In the genomic region with DNA sequence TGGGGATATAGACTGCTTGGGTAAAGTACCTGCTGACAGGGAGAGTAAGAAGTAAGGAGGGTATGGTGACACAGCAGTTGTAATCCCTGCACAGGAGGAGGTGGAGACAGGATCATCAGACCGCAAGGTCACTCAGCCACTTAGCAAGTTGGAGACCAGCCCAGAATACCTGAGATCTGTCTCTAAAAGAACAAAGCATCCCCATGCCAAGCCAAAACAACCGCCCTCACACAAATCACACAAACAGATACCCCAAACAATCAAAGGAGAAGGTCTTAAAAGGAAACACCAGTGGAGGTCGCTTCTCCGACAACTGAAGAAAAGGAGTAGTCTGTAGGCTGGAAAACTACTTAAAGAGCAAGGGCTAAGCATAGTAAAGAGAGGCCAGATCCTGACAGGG, we compare ENCODE assay signal across 26 mouse cellular contexts.
DNase-seq lines count a peak whose midpoint lies in the region; ATAC-seq lines count a peak whose summit lies in the region.
"Had no signal": no experiment of that assay in that cellular context is flagged by ENCODE, and none has a peak within 500 bp of the region (broad histone marks: within the 10 kb centered on the region; RNA-seq: fewer than 3 reads in every experiment).

No protein-coding gene starts in this region.

- no peak overlapping the region for H3K4me2 ChIP-seq in heart, embryonic 14.5 days (ENCODE audit: low read length)
- H3K4me2 ChIP-seq: embryonic facial prominence, embryonic 13.5 days; embryonic facial prominence, embryonic 15.5 days; forebrain, embryonic 12.5 days had no signal

- no peaks in the 10 kb centered on the region for H3K36me3 ChIP-seq in heart, embryonic 14.5 days (ENCODE audit: control insufficient read depth, insufficient read depth, low read length)
- H3K36me3 ChIP-seq: embryonic facial prominence, embryonic 13.5 days; embryonic facial prominence, embryonic 15.5 days; forebrain, embryonic 10.5 days; forebrain, embryonic 12.5 days; G1E had no signal

- ATAC-seq in heart, embryonic 14.5 days (ENCODE audit: insufficient number of reproducible peaks, insufficient read depth, low FRiP score, low read depth) = peak; percentile 51; the same call in 1 of the 2 replicates
- ATAC-seq: activated CD4-positive, CD25-positive, alpha-beta regulatory T cell, adult 4 months; forebrain, embryonic 14.5 days; forebrain, embryonic 16.5 days; Patski had no signal

- peaks cover 2 to 5% of the 10 kb centered on the region in 2 experiments; a peak in 2 of 4 replicates for H3K4me1 ChIP-seq in heart, embryonic 14.5 days (ENCODE audit: control insufficient read depth in 2 of 2, insufficient read depth in 2 of 2, low read length in 2 of 2)
- H3K4me1 ChIP-seq: embryonic facial prominence, embryonic 13.5 days had no signal

- H3K27me3 ChIP-seq in heart, embryonic 14.5 days (ENCODE audit: control insufficient read depth, insufficient read depth, low read length) = peaks cover 14% of the 10 kb centered on the region
- H3K27me3 ChIP-seq: embryonic facial prominence, embryonic 15.5 days; forebrain, embryonic 12.5 days; Patski had no signal

- no peak overlapping the region for H3K4me3 ChIP-seq in heart, embryonic 14.5 days (ENCODE audit: control insufficient read depth in 1 of 2, insufficient read depth in 1 of 2, low read depth in 1 of 2, low read length in 2 of 2)
- H3K4me3 ChIP-seq: embryonic facial prominence, embryonic 13.5 days; embryonic facial prominence, embryonic 15.5 days; erythroblast, embryonic 14.5 days; forebrain, embryonic 10.5 days; forebrain, embryonic 12.5 days had no signal

- H3K27ac ChIP-seq in heart, embryonic 14.5 days (replicated peaks in 1 of 2; ENCODE audit: control insufficient read depth in 1 of 2, insufficient read depth in 1 of 2, low read depth in 2 of 2, low read length in 2 of 2) = no peak overlapping the region
- H3K27ac ChIP-seq: embryonic facial prominence, embryonic 13.5 days; embryonic facial prominence, embryonic 15.5 days; forebrain, embryonic 10.5 days; forebrain, embryonic 12.5 days had no signal

- no peak for DNase-seq in heart, postnatal 36 days
- DNase-seq in ovary, adult 18-20 months (ENCODE audit: low spot score) = peak; percentile 43
- DNase-seq in ovary, postnatal 14 days (ENCODE audit: low spot score) = no peak
- DNase-seq in R1 (ENCODE audit: low read depth, low spot score) = peak; percentile 81
- DNase-seq in testis, postnatal 14 days (ENCODE audit: low spot score) = no peak
- no peak for DNase-seq in cerebellum, postnatal 4 days (ENCODE audit: low spot score in 2 of 2)
- DNase-seq: adrenal gland, adult 8-10 months; adrenal gland, postnatal 14 days; adrenal gland, postnatal 36 days; cerebellum, adult 11-12 months; cerebellum, adult 2 months; cerebellum, adult 9-10 months; cerebellum, postnatal 10 days; cerebellum, postnatal 25 days; embryo, embryonic 11 days had no signal

- H3K9me3 ChIP-seq in heart, embryonic 14.5 days (ENCODE audit: control insufficient read depth, low read length) = no peaks in the 10 kb centered on the region
- H3K9me3 ChIP-seq: embryonic facial prominence, embryonic 13.5 days; embryonic facial prominence, embryonic 15.5 days; forebrain, embryonic 10.5 days; forebrain, embryonic 12.5 days; G1E had no signal

- intact Hi-C loops in heart, postnatal 36 days (cut with DNase I) = loop anchor here (10.0 kb wide), 1 partner anchor 762 kb away; no protein-coding TSS in a partner anchor

- 21% methylated on average over 4 of the region's 4 CpGs for WGBS in heart, embryonic 14.5 days

- H3K9ac ChIP-seq in heart, embryonic 14.5 days (ENCODE audit: low read length) = no peak overlapping the region
- H3K9ac ChIP-seq: embryonic facial prominence, embryonic 13.5 days; embryonic facial prominence, embryonic 15.5 days; forebrain, embryonic 12.5 days had no signal

Comparison
In these comparisons a context has a peak if more than half of its experiments do, and no peak if none do; other contexts are left out.
1. DNase-seq: peak in ovary, adult 18-20 months (single experiment) and R1 (single experiment); none in heart, postnatal 36 days (0 of 2), ovary, postnatal 14 days (single experiment), testis, postnatal 14 days (single experiment) and cerebellum, postnatal 4 days (0 of 2).